Mouse (Mus musculus) T-helper 1 cell (primary cell): Measurements from ENCODE around the gene Zbp1.

Source experiments
- in situ Hi-C: fragments of 300-600 bp; cut with MboI, MseI; formaldehyde crosslinking; loops from one replicate; pipeline ENCODE4 v1.15.1; 2025; ENCODE audit warnings: high pct_unique_total_duplicates

The Zbp1 gene

GRCm38 (mm10) chr2:173216840-173217239, 1.9 kb downstream of the Zbp1 start:
- in situ Hi-C loops = loop anchor here (5.0 kb wide), 1 partner anchor 235 kb away; no protein-coding TSS in a partner anchor

- in situ Hi-C loops = no loop called here
Observed at GRCm38 (mm10) chr2:173212227-173212626, 6.5 kb downstream of the Zbp1 start.

GRCm38 (mm10) chr2:173209091-173209815, 9.5 kb downstream of the Zbp1 start:
- in situ Hi-C loops = no loop called here

- in situ Hi-C loops = no loop called here
Observed at GRCm38 (mm10) chr2:173207051-173207450, 11.7 kb downstream of the Zbp1 start.

GRCm38 (mm10) chr2:173205563-173206099, 13.1 kb downstream of the Zbp1 start:
- in situ Hi-C loops = no loop called here

- in situ Hi-C loops = no loop called here
Observed at GRCm38 (mm10) chr2:173204671-173205070, 14.1 kb downstream of the Zbp1 start.

GRCm38 (mm10) chr2:173203726-173204125, 15.0 kb downstream of the Zbp1 start:
- in situ Hi-C loops = no loop called here

- in situ Hi-C loops = no loop called here
Observed at GRCm38 (mm10) chr2:173202924-173203689, 15.6 kb downstream of the Zbp1 start.

GRCm38 (mm10) chr2:173194796-173195195, 23.9 kb downstream of the Zbp1 start:
- in situ Hi-C loops = loop anchor here (10.0 kb wide), 1 partner anchor 910 kb away; no protein-coding TSS in a partner anchor

GRCm38 (mm10) chr2:173187182-173187855, 31.4 kb downstream of the Zbp1 start:
- in situ Hi-C loops = no loop called here

GRCm38 (mm10) chr2:173186047-173186943, 32.4 kb downstream of the Zbp1 start:
- in situ Hi-C loops = no loop called here

GRCm38 (mm10) chr2:173185282-173185681, 33.4 kb downstream of the Zbp1 start:
- in situ Hi-C loops = no loop called here

GRCm38 (mm10) chr2:173184475-173185080, 34.1 kb downstream of the Zbp1 start:
- in situ Hi-C loops = loop anchor here (5.0 kb wide), 1 partner anchor 77 kb away; no protein-coding TSS in a partner anchor

GRCm38 (mm10) chr2:173183836-173184460, 34.8 kb downstream of the Zbp1 start:
- in situ Hi-C loops = loop anchor here (5.0 kb wide), 1 partner anchor 77 kb away; no protein-coding TSS in a partner anchor

GRCm38 (mm10) chr2:173183311-173183710, 35.4 kb downstream of the Zbp1 start:
- in situ Hi-C loops = loop anchor here (5.0 kb wide), 1 partner anchor 76 kb away; no protein-coding TSS in a partner anchor

GRCm38 (mm10) chr2:173182796-173183195, 35.9 kb downstream of the Zbp1 start:
- in situ Hi-C loops = loop anchor here (5.0 kb wide), 1 partner anchor 75 kb away; no protein-coding TSS in a partner anchor

- in situ Hi-C loops = loop anchor here (5.0 kb wide), 1 partner anchor 75 kb away; no protein-coding TSS in a partner anchor
Observed at GRCm38 (mm10) chr2:173181901-173182300, 36.8 kb downstream of the Zbp1 start.

GRCm38 (mm10) chr2:173181486-173181885, 37.2 kb downstream of the Zbp1 start:
- in situ Hi-C loops = loop anchor here (5.0 kb wide), 1 partner anchor 74 kb away; no protein-coding TSS in a partner anchor

- in situ Hi-C loops = loop anchor here (5.0 kb wide), 1 partner anchor 74 kb away; no protein-coding TSS in a partner anchor
Observed at GRCm38 (mm10) chr2:173180721-173181388, 37.9 kb downstream of the Zbp1 start.
